Mouse (Mus musculus) myocyte (in vitro differentiated cells): ENCODE measurements around the gene Pex11g. TPM values are rescaled to one million over a fixed set of nuclear protein-coding genes. Genes with fewer than 3 reads are reported as not detected.

ENCODE experiments used
- H3K27me3 ChIP-seq: one replicate; pipeline ENCODE4 v1.6.1; 2011; ENCODE audit not compliant: control insufficient read depth, insufficient read depth, insufficient read length
- H3K36me3 ChIP-seq: one replicate; pipeline ENCODE4 v1.6.1; 2011; ENCODE audit not compliant: control insufficient read depth, insufficient read depth
- H3K4me2 ChIP-seq: one replicate; pipeline ENCODE4 v1.6.1; 2011; ENCODE audit warnings: low read depth, control low read depth
- H3K4me3 ChIP-seq: one replicate; pipeline ENCODE4 v1.5.1; 2011; ENCODE audit warnings: mild to moderate bottlenecking, control low read depth, moderate library complexity
- H3K79me2 ChIP-seq: one replicate; pipeline ENCODE4 v1.6.1; 2011; ENCODE audit not compliant: control insufficient read depth, insufficient read depth
- H3ac ChIP-seq: one replicate; pipeline ENCODE4 v1.6.1; 2011; ENCODE audit not compliant: control insufficient read depth, insufficient read length
- CEBPB ChIP-seq: IDR thresholded peaks from 2 replicates; pipeline ENCODE4 v1.6.1; 2011; ENCODE audit warnings: mild to moderate bottlenecking, moderate library complexity; ENCODE audit not compliant: poor library complexity, insufficient read depth, severe bottlenecking
- E2F4 ChIP-seq: IDR thresholded peaks from one replicate; pipeline ENCODE4 v1.6.1; 2011; ENCODE audit warnings: mild to moderate bottlenecking, control low read depth, moderate library complexity; ENCODE audit not compliant: insufficient read depth
- MAX ChIP-seq: IDR thresholded peaks from one replicate; pipeline ENCODE4 v1.6.1; 2011; ENCODE audit warnings: low read depth, mild to moderate bottlenecking, control low read depth
- MYOD1 ChIP-seq, 3 experiments: IDR thresholded peaks; one replicate each; pipeline ENCODE4 v1.6.1; 2011; ENCODE audit warnings: control low read depth in 2 of 3, low read depth in 2 of 3, mild to moderate bottlenecking in 2 of 3, moderate library complexity in 1 of 3; ENCODE audit not compliant: insufficient read length in 2 of 3, control insufficient read depth in 1 of 3
- MYOG ChIP-seq, 3 experiments: IDR thresholded peaks; one replicate each; pipeline ENCODE4 v1.6.1; 2011; ENCODE audit warnings: control low read depth in 2 of 3, low read depth in 2 of 3, mild to moderate bottlenecking in 2 of 3; ENCODE audit not compliant: insufficient read length in 2 of 3, control insufficient read depth in 1 of 3, insufficient read depth in 1 of 3
- POLR2A ChIP-seq: IDR thresholded peaks from one replicate; pipeline ENCODE4 v1.6.1; 2011; ENCODE audit warnings: low read depth, mild to moderate bottlenecking, control low read depth, moderate library complexity; ENCODE audit not compliant: insufficient read length
- POLR2AphosphoS2 ChIP-seq: IDR thresholded peaks from one replicate; pipeline ENCODE4 v1.6.1; 2011; ENCODE audit warnings: low read depth, control low read depth; ENCODE audit not compliant: insufficient read length
- REST ChIP-seq: IDR thresholded peaks from one replicate; pipeline ENCODE4 v1.6.1; 2011; ENCODE audit warnings: mild to moderate bottlenecking, control low read depth, moderate library complexity; ENCODE audit not compliant: insufficient read depth, insufficient read length
- SRF ChIP-seq: IDR thresholded peaks from one replicate; pipeline ENCODE4 v1.6.1; 2011; ENCODE audit warnings: low read depth; ENCODE audit not compliant: control insufficient read depth, insufficient read length
- TCF12 ChIP-seq: IDR thresholded peaks from one replicate; pipeline ENCODE4 v1.6.1; 2011; ENCODE audit warnings: mild to moderate bottlenecking, control low read depth; ENCODE audit not compliant: poor library complexity, insufficient read depth, severe bottlenecking
- TCF3 ChIP-seq: IDR thresholded peaks from one replicate; pipeline ENCODE4 v1.6.1; 2011; ENCODE audit warnings: low read depth, control low read depth; ENCODE audit not compliant: insufficient read length
- USF1 ChIP-seq: IDR thresholded peaks from one replicate; pipeline ENCODE4 v1.6.1; 2011; ENCODE audit warnings: low read depth, mild to moderate bottlenecking, control low read depth, moderate library complexity
- polyA plus RNA-seq: library from polyadenylated mRNA; unstranded; fragments of >200 nt; fragmentation: generic; extraction: Trizol; gene quantifications from one replicate; pipeline ENCODE4 v1.2.1, GENCODE M21; 2012; ENCODE audit warnings: missing spikeins

The Pex11g gene
- polyA plus RNA-seq, 1 experiment: 5.5 TPM

DNA sequence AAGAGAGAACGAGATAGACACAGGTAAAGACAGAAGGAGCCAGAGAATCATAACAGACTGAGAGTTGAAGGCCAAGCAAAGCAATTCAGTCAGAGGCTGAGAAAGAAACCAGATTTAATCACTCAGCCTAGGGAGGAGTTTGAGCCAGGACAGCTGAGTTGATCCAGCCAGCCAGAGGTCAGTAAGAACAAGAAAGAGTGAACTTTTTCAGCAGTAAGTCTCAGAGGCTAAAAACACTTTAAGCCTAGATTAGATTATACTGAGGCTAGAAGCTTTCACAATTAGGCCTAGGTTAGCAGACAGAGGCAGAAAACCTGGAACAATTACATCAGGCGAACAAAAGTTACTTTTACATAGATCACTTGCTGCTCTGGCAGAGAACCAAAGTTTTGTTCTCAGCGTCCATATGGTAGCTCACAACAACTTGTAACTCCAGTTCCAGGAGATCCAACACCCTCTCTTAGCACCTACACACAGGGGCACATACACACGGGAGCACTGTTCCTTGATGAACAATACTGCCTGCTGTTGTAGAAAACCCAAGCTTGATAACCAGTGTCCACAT, 12.8 kb upstream of the Pex11g start:
- H3ac ChIP-seq: no peak overlapping the region
- no peak for TF ChIP-seq TCF3
- no peak for TF ChIP-seq MAX
- TF ChIP-seq MYOD1 (IDR thresholded peaks at IDR 0.05; ENCODE audit: control insufficient read depth in 1 of 3, insufficient read length in 2 of 3, low read depth in 2 of 3): no peak
- TF ChIP-seq MYOG (IDR thresholded peaks at IDR 0.05; ENCODE audit: control insufficient read depth in 1 of 3, insufficient read depth in 1 of 3, insufficient read length in 2 of 3, low read depth in 2 of 3): no peak
- TF ChIP-seq USF1: no peak
- no peak for TF ChIP-seq REST
- no peak for TF ChIP-seq CEBPB
- no peak for TF ChIP-seq POLR2AphosphoS2
- peaks cover 8% of the 10 kb centered on the region for H3K27me3 ChIP-seq
- no peaks in the 10 kb centered on the region for H3K79me2 ChIP-seq
- no peaks in the 10 kb centered on the region for H3K36me3 ChIP-seq
- no peak overlapping the region for H3K4me2 ChIP-seq
- H3K4me3 ChIP-seq: no peak overlapping the region

DNA sequence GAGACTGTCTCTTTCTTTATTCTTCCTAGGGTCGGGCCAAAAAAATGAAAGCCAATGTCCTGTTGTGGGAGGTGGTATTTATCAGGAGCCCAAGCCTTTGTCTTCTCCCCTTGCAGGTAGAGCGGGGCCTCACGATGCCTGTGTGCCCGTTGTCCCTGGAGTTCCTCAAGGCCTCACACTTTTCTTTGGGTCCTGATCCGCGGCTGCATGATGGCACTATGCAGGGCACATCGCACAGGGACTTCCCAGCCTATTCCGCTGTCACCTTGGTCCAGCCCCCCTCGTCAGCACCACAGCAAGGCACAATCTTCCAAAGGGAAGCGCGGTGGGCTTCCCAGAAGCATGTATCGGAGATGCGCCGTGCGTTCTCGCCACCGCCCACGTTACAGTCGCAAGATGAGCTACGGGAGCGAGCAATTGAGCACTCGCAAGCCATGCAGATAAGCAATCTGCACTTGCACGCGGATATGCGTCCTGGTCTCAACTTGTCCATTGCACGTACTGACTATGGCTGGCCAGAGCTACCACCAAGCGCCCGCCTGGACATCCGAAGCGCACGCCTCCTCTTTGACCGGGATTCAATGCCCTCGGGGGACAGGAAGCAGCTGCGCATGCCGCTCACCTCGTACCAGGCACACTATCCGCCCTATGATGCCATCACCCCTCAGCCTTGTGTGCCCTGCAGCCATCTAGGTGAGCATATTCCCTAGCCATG, 8.4 kb upstream of the Pex11g start:
- Histone ChIP-seq H3ac (no peak overlapping the region), H3K4me2 (no peak overlapping the region), H3K79me2 (no peaks in the 10 kb centered on the region), H3K4me3 (no peak overlapping the region), H3K27me3 (no peaks in the 10 kb centered on the region), H3K36me3 (no peaks in the 10 kb centered on the region)
- no peak for TF ChIP-seq TCF12
- TF ChIP-seq USF1: no peak
- TF ChIP-seq MYOG (IDR thresholded peaks at IDR 0.05; ENCODE audit: control insufficient read depth in 1 of 3, insufficient read depth in 1 of 3, insufficient read length in 2 of 3, low read depth in 2 of 3): no peak
- no peak for TF ChIP-seq REST
- TF ChIP-seq MAX: no peak
- no peak for TF ChIP-seq MYOD1 (IDR thresholded peaks at IDR 0.05; ENCODE audit: control insufficient read depth in 1 of 3, insufficient read length in 2 of 3, low read depth in 2 of 3)
- TF ChIP-seq POLR2A: no peak
- TF ChIP-seq E2F4: no peak
- no peak for TF ChIP-seq SRF
- TF ChIP-seq CEBPB: no peak
- TF ChIP-seq POLR2AphosphoS2: no peak
- no peak for TF ChIP-seq TCF3

DNA sequence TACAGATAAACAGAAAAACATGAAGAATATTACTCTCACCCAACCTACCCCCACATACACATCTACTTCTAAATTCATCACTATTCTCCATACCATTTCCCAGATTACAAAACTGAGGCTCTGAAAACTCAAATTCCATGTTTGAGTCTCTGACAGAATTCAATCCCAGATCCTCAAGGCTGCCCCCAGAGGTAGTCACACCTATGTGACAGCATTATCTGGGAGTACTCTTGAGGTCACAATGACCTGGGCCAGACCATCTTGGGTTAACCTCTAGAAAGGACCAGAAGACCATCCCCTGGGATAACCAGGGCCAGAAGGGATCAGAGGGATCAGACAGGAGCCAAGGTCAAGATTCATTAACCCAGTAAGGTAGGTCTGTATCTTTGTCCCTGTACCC, 3.1 kb upstream of the Pex11g start, which contains the start of gene Tex45:
Tex45 (plus strand) TSS at position 301 of the 400 bp plus-strand sequence.
- H3K79me2 ChIP-seq: no peaks in the 10 kb centered on the region
- no peak within 1 kb of the TSS for H3K4me2 ChIP-seq
- H3K27me3 ChIP-seq: no peaks in the 10 kb centered on the region
- no peaks in the 10 kb centered on the region for H3K36me3 ChIP-seq
- TF ChIP-seq MAX: no peak
- no peak for TF ChIP-seq POLR2A
- no peak for TF ChIP-seq E2F4
- no peak for TF ChIP-seq MYOD1 (IDR thresholded peaks at IDR 0.05; ENCODE audit: control insufficient read depth in 1 of 3, insufficient read length in 2 of 3, low read depth in 2 of 3)
- TF ChIP-seq SRF: no peak
- no peak for TF ChIP-seq MYOG (IDR thresholded peaks at IDR 0.05; ENCODE audit: control insufficient read depth in 1 of 3, insufficient read depth in 1 of 3, insufficient read length in 2 of 3, low read depth in 2 of 3)
- H3ac ChIP-seq: no peak within 1 kb of the TSS
- no peak within 1 kb of the TSS for H3K4me3 ChIP-seq

DNA sequence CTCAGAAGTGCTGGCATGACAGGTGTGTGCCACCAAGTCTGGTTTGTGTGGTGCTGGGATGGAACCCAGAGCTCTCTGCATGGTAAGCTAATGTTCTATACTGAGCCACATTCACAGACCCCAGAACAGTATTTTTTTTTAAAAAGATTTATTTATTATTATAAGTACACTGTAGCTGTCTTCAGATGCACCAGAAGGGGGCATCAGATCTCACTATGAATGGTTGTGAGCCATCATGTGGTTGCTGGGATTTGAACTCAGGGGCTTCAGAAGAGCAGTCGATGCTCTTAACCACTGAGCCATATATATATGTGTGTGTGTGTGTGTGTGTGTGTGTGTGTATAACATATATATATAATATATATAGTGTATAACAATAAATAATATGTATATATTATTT, 1.4 kb upstream of the Pex11g start:
- Histone ChIP-seq H3K27me3 (no peaks in the 10 kb centered on the region), H3K4me3 (no peak overlapping the region), H3K36me3 (no peaks in the 10 kb centered on the region), H3K4me2 (no peak overlapping the region), H3K79me2 (no peaks in the 10 kb centered on the region), H3ac (no peak overlapping the region)
- no peak for TF ChIP-seq TCF12
- no peak for TF ChIP-seq E2F4
- TF ChIP-seq MAX: no peak
- TF ChIP-seq MYOD1 (IDR thresholded peaks at IDR 0.05; ENCODE audit: control insufficient read depth in 1 of 3, insufficient read length in 2 of 3, low read depth in 2 of 3): no peak
- no peak for TF ChIP-seq REST
- no peak for TF ChIP-seq POLR2A
- TF ChIP-seq SRF: no peak
- no peak for TF ChIP-seq MYOG (IDR thresholded peaks at IDR 0.05; ENCODE audit: control insufficient read depth in 1 of 3, insufficient read depth in 1 of 3, insufficient read length in 2 of 3, low read depth in 2 of 3)
- no peak for TF ChIP-seq TCF3
- no peak for TF ChIP-seq POLR2AphosphoS2
- no peak for TF ChIP-seq USF1
- no peak for TF ChIP-seq CEBPB
